Mouse (Mus musculus) liver, postnatal 0 days (tissue): ENCODE measurements around the gene Gm11564.
"Not testable (repeated sequence)": the region's sequence is repeated elsewhere in the genome, so short reads cannot be mapped to it uniquely, and the experiment has no call there.

Source experiments
- CTCF ChIP-seq: sonication (generic); IDR thresholded peaks from 2 replicates; pipeline ENCODE4 v1.5.1; 2016; ENCODE audit warnings: antibody characterized with exemption, low read depth
- EP300 ChIP-seq: IDR thresholded peaks from 2 replicates; pipeline ENCODE4 v1.6.1; 2016; ENCODE audit warnings: antibody characterized with exemption, low read depth, mild to moderate bottlenecking

- TF ChIP-seq CTCF, EP300: not testable (repeated sequence)
Observed at GRCm38 (mm10) chr11:99815566-99815965, at the start of gene Gm11564.
